Mouse (Mus musculus) liver, embryonic 11.5 days (tissue): ENCODE measurements around the gene Syt1. TPM values are rescaled to one million over a fixed set of nuclear protein-coding genes. Genes with fewer than 3 reads are reported as not detected.

Source experiments
- ATAC-seq: fragments of 200-750 bp; cut with Nextera tagmentation; replicated peaks from 2 replicates; pipeline ENCODE4 v1.8.0; 2017; ENCODE audit warnings: moderate number of reproducible peaks, mild to moderate bottlenecking, moderate TSS enrichment, moderate library complexity; ENCODE audit not compliant: low FRiP score
- DNase-seq: peaks from one replicate; pipeline ENCODE4 v3.0.0-alpha.2; 2017; ENCODE audit warnings: low spot score
- H3K27ac ChIP-seq: fragments of 300-500 bp; sonication (generic); 2 replicates; pipeline ENCODE4 v1.5.1; 2014; ENCODE audit warnings: mild to moderate bottlenecking, low read depth, low read length, control low read depth
- H3K27me3 ChIP-seq: fragments of 300-500 bp; sonication (generic); replicated peaks from 2 replicates; pipeline ENCODE4 v1.6.1; 2014; ENCODE audit warnings: low read length, mixed read lengths; ENCODE audit not compliant: control insufficient read depth, insufficient read depth
- H3K36me3 ChIP-seq: fragments of 300-500 bp; sonication (generic); 2 replicates; pipeline ENCODE4 v1.6.1; 2014; ENCODE audit warnings: mild to moderate bottlenecking, low read length, moderate library complexity, mixed read lengths; ENCODE audit not compliant: control insufficient read depth, insufficient read depth
- H3K4me1 ChIP-seq: fragments of 300-500 bp; sonication (generic); replicated peaks from 2 replicates; pipeline ENCODE4 v1.6.1; 2014; ENCODE audit warnings: low read length, mixed read lengths; ENCODE audit not compliant: control insufficient read depth, insufficient read depth
- H3K4me2 ChIP-seq: fragments of 300-500 bp; sonication (generic); 2 replicates; pipeline ENCODE4 v1.6.1; 2014; ENCODE audit warnings: mild to moderate bottlenecking, control low read depth, moderate library complexity
- H3K4me3 ChIP-seq: fragments of 300-500 bp; sonication (generic); 2 replicates; pipeline ENCODE4 v1.5.1; 2014; ENCODE audit warnings: low read depth, low read length, control low read depth
- H3K9ac ChIP-seq: fragments of 300-500 bp; sonication (generic); 2 replicates; pipeline ENCODE4 v1.6.1; 2014; ENCODE audit warnings: low read depth, low read length, control low read depth
- H3K9me3 ChIP-seq: fragments of 300-500 bp; sonication (generic); 2 replicates; pipeline ENCODE4 v1.6.1; 2016; ENCODE audit warnings: low read length, inconsistent platforms, mixed read lengths; ENCODE audit not compliant: control insufficient read depth
- WGBS: fragments of 180-500 bp; shearing (Covaris S2); extraction: QIAGEN DNeasy Blood & Tissue Kit; methylation state at CpG from one replicate; pipeline ENCODE4 v1.1.7; 2014; 5-methylcytosine and 5-hydroxymethylcytosine counted together
- polyA plus RNA-seq: library from polyadenylated mRNA; unstranded; fragments of >200 nt; fragmentation: Nextera tagmentation; extraction: Ambion mirVana; gene quantifications from 2 replicates; pipeline ENCODE4 v1.2.1, GENCODE M21; 2014

The Syt1 gene
- polyA plus RNA-seq, 1 experiment from 2014 or later = 1.5 TPM

- no peaks in the 10 kb centered on the region for H3K36me3 ChIP-seq
Observed at GRCm38 (mm10) chr10:108677053-108677452, 333.7 kb downstream of the Syt1 start.

DNA sequence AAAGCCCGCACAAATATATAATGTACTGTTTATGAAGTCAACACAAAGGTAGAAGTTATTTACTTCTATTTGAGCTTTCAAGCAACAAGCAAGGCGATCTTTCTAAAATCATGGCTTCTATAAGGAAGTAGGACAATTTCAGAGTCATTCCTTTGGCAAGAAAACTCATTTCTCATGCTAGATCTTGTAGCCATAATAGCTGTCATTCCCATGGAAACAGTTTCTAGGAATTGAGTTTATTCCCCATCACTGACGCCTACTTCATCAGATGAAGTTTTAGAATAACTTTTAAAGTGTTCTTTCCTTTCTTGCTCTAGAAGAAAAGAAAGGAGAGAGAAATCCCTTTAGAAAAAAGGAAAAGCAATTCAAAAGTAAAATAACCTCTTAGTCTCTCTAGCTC lies 341.8 kb downstream of the Syt1 start:
- WGBS = 78% methylated on average over 3 of the region's 3 CpGs
- no peak for ATAC-seq

More at GRCm38 (mm10) chr10:108677053-108677452, 333.7 kb downstream of the Syt1 start:
- Histone ChIP-seq H3K9me3 (no peaks in the 10 kb centered on the region), H3K9ac (no peak overlapping the region), H3K27me3 (no peaks in the 10 kb centered on the region), H3K4me2 (no peak overlapping the region), H3K27ac (no peak overlapping the region), H3K4me3 (no peak overlapping the region), H3K4me1 (no peaks in the 10 kb centered on the region)
- WGBS = 79% methylated on average over 8 of the region's 8 CpGs
- DNase-seq = no peak
- ATAC-seq = no peak

GRCm38 (mm10) chr10:108660295-108660694 lies 350.5 kb downstream of the Syt1 start:
- 71% methylated on average over 3 of the region's 3 CpGs for whole genome bisulfite sequencing
- H3K27ac ChIP-seq = no peak overlapping the region
- no peaks in the 10 kb centered on the region for H3K4me1 ChIP-seq
- no peaks in the 10 kb centered on the region for H3K36me3 ChIP-seq
- H3K9me3 ChIP-seq = no peaks in the 10 kb centered on the region
- no peak overlapping the region for H3K9ac ChIP-seq
- ATAC-seq (no peak), DNase-seq (no peak)
- H3K4me3 ChIP-seq = no peak overlapping the region
- H3K27me3 ChIP-seq = no peaks in the 10 kb centered on the region
- no peak overlapping the region for H3K4me2 ChIP-seq

More for the DNA sequence above, 341.8 kb downstream of the Syt1 start:
- no peak overlapping the region for H3K27ac ChIP-seq
- H3K4me2 ChIP-seq = no peak overlapping the region
- H3K9me3 ChIP-seq = no peaks in the 10 kb centered on the region
- no peak for DNase-seq
- no peak overlapping the region for H3K9ac ChIP-seq
- no peaks in the 10 kb centered on the region for H3K36me3 ChIP-seq
- H3K4me1 ChIP-seq = no peaks in the 10 kb centered on the region
- no peaks in the 10 kb centered on the region for H3K27me3 ChIP-seq
- H3K4me3 ChIP-seq = no peak overlapping the region

- WGBS = 81% methylated on average over 2 of the region's 2 CpGs
- Histone ChIP-seq H3K9me3 (no peaks in the 10 kb centered on the region), H3K4me1 (no peaks in the 10 kb centered on the region)
Observed at GRCm38 (mm10) chr10:108658300-108658699, 352.5 kb downstream of the Syt1 start.

GRCm38 (mm10) chr10:108657669-108658068 lies 353.1 kb downstream of the Syt1 start:
- no peak overlapping the region for H3K9ac ChIP-seq
- ATAC-seq (no peak), DNase-seq (no peak)
- H3K4me3 ChIP-seq = no peak overlapping the region
- H3K9me3 ChIP-seq = no peaks in the 10 kb centered on the region
- H3K27ac ChIP-seq = no peak overlapping the region
- no peaks in the 10 kb centered on the region for H3K27me3 ChIP-seq
- H3K4me2 ChIP-seq = no peak overlapping the region
- H3K36me3 ChIP-seq = no peaks in the 10 kb centered on the region
- H3K4me1 ChIP-seq = no peaks in the 10 kb centered on the region

More at GRCm38 (mm10) chr10:108658300-108658699, 352.5 kb downstream of the Syt1 start:
- ATAC-seq (no peak), DNase-seq (no peak)
- Histone ChIP-seq H3K4me2 (no peak overlapping the region), H3K4me3 (no peak overlapping the region), H3K27ac (no peak overlapping the region), H3K36me3 (no peaks in the 10 kb centered on the region), H3K9ac (no peak overlapping the region), H3K27me3 (no peaks in the 10 kb centered on the region)

GRCm38 (mm10) chr10:108656898-108657297 lies 353.9 kb downstream of the Syt1 start:
- no peak for DNase-seq
- Histone ChIP-seq H3K4me2 (no peak overlapping the region), H3K9me3 (no peaks in the 10 kb centered on the region), H3K4me1 (no peaks in the 10 kb centered on the region), H3K9ac (no peak overlapping the region), H3K27ac (no peak overlapping the region), H3K36me3 (no peaks in the 10 kb centered on the region), H3K27me3 (no peaks in the 10 kb centered on the region), H3K4me3 (no peak overlapping the region)
- WGBS = 72% methylated on average over 4 of the region's 4 CpGs
- ATAC-seq = no peak

DNA sequence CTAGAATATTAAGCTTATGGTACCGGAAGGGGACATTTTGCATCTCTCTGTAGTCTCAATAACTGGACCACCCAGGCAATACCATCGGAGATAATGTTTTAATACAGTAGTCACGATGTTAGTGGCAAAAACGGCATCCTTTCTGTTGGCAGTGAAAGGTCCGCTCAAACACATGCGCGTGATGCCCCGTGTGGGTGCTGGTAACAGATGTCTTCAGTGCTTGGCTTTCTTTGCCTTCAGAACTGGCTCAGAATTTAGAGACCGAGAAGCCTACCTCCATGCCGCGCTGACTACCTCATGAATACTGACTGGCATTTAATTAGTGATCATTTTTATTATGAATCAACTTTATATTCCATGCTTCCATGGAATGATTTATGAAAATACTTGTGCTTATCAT lies 355.7 kb downstream of the Syt1 start:
- no peak for ATAC-seq
- Histone ChIP-seq H3K27me3 (no peaks in the 10 kb centered on the region), H3K9me3 (no peaks in the 10 kb centered on the region), H3K36me3 (no peaks in the 10 kb centered on the region), H3K4me3 (no peak overlapping the region), H3K4me2 (no peak overlapping the region), H3K27ac (no peak overlapping the region), H3K9ac (no peak overlapping the region), H3K4me1 (no peaks in the 10 kb centered on the region)
- 88% methylated on average over 11 of the region's 11 CpGs for WGBS
- no peak for DNase-seq

- WGBS = 62% methylated on average over 8 of the region's 8 CpGs
- ATAC-seq = no peak
Observed at GRCm38 (mm10) chr10:108652831-108653230, 358.0 kb downstream of the Syt1 start.

GRCm38 (mm10) chr10:108652066-108652465 lies 358.7 kb downstream of the Syt1 start:
- Histone ChIP-seq H3K27me3 (no peaks in the 10 kb centered on the region), H3K4me3 (no peak overlapping the region), H3K27ac (no peak overlapping the region), H3K4me1 (no peaks in the 10 kb centered on the region), H3K9ac (no peak overlapping the region), H3K9me3 (no peaks in the 10 kb centered on the region), H3K36me3 (no peaks in the 10 kb centered on the region), H3K4me2 (no peak overlapping the region)
- DNase-seq (no peak), ATAC-seq (no peak)
- WGBS = 46% methylated on average over 8 of the region's 8 CpGs

More at GRCm38 (mm10) chr10:108652831-108653230, 358.0 kb downstream of the Syt1 start:
- Histone ChIP-seq H3K9me3 (no peaks in the 10 kb centered on the region), H3K36me3 (no peaks in the 10 kb centered on the region), H3K27me3 (no peaks in the 10 kb centered on the region), H3K4me2 (no peak overlapping the region), H3K9ac (no peak overlapping the region), H3K27ac (no peak overlapping the region), H3K4me3 (no peak overlapping the region), H3K4me1 (no peaks in the 10 kb centered on the region)
- no peak for DNase-seq
